ENCODE assay signal across 16 mouse cellular contexts in the genomic region with DNA sequence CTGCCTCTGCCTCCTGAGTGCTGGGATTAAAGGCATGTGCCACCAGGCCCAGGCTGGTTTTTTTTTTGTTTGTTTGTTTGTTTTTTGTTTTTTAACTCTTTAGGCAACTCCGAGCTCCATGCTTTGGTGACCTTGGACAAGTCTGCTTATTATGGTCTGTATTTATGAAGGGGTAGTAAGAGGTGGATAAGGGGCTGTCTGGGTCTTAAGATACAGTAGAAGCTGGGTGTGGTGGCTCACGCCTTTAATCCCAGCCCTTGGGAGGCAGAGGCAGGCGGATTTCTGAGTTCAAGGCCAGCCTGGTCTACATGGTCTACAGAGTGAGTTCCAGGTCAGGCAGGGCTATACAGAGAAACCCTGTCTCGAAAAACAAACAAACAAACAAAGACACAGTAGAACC. TPM values are rescaled to one million over a fixed set of nuclear protein-coding genes. Genes with fewer than 3 reads are reported as not detected.
"Had no signal": no experiment of that assay in that cellular context is flagged by ENCODE, and none has a peak within 500 bp of the region (broad histone marks: within the 10 kb centered on the region; RNA-seq: fewer than 3 reads in every experiment).

No protein-coding gene starts in this region.

RNA-seq across cellular contexts. Expression of gene 4930404H24Rik, which starts 2.8 kb away (rescaled TPM):
- total RNA-seq: layer of hippocampus, postnatal 25 days; left cerebral cortex, adult 2 months; megakaryocyte progenitor cell, adult 5-6 weeks; monocyte, adult 5-6 weeks; neutrophil, adult 5-6 weeks had no signal
- polyA plus RNA-seq: kidney, adult 2 months; kidney, embryonic 15.5 days; large intestine, adult 2 months; limb, embryonic 10.5 days; limb, embryonic 14.5 days; lung, embryonic 16.5 days; midbrain, embryonic 11.5 days; midbrain, embryonic 15.5 days; neural tube, embryonic 12.5 days; stomach, embryonic 14.5 days; thymus, postnatal 0 days had no signal
